Mouse (Mus musculus) midbrain, embryonic 11.5 days (tissue): Measurements from ENCODE around the gene Per3. TPM values are rescaled to one million over a fixed set of nuclear protein-coding genes. Genes with fewer than 3 reads are reported as not detected.

Experiments used
- ATAC-seq: fragments of 200-750 bp; cut with Nextera tagmentation; 2 replicates; pipeline ENCODE4 v1.8.0; 2017; ENCODE audit warnings: moderate TSS enrichment, moderate library complexity; ENCODE audit not compliant: low FRiP score
- DNase-seq: peaks from one replicate; pipeline ENCODE4 v3.0.0; 2015; ENCODE audit warnings: low spot score; ENCODE audit errors: missing footprints
- H3K27ac ChIP-seq: fragments of 300-500 bp; sonication (generic); 2 replicates; pipeline ENCODE4 v1.5.1; 2014; ENCODE audit warnings: low read depth, low read length
- H3K27me3 ChIP-seq: fragments of 300-500 bp; sonication (generic); 2 replicates; pipeline ENCODE4 v1.6.1; 2014; ENCODE audit warnings: mild to moderate bottlenecking, low read length, moderate library complexity, mixed read lengths; ENCODE audit not compliant: control insufficient read depth, insufficient read depth
- H3K36me3 ChIP-seq: fragments of 300-500 bp; sonication (generic); 2 replicates; pipeline ENCODE4 v1.6.1; 2014; ENCODE audit warnings: mild to moderate bottlenecking, low read length, moderate library complexity, mixed read lengths; ENCODE audit not compliant: control insufficient read depth, insufficient read depth
- H3K4me1 ChIP-seq: fragments of 300-500 bp; sonication (generic); 2 replicates; pipeline ENCODE4 v1.6.1; 2014; ENCODE audit warnings: low read length; ENCODE audit not compliant: control insufficient read depth, insufficient read depth
- H3K4me2 ChIP-seq: fragments of 300-500 bp; sonication (generic); 2 replicates; pipeline ENCODE4 v1.6.1; 2014; ENCODE audit warnings: mild to moderate bottlenecking, moderate library complexity
- H3K4me3 ChIP-seq: fragments of 300-500 bp; sonication (generic); 2 replicates; pipeline ENCODE4 v1.5.1; 2014; ENCODE audit warnings: low read depth, low read length
- H3K9ac ChIP-seq: fragments of 300-500 bp; sonication (generic); 2 replicates; pipeline ENCODE4 v1.6.1; 2014; ENCODE audit warnings: low read length
- H3K9me3 ChIP-seq: fragments of 300-500 bp; sonication (generic); 2 replicates; pipeline ENCODE4 v1.6.1; 2016; ENCODE audit warnings: low read length; ENCODE audit not compliant: control insufficient read depth
- WGBS: fragments of 180-500 bp; shearing (Covaris S2); extraction: QIAGEN DNeasy Blood & Tissue Kit; methylation state at CpG from one replicate; pipeline ENCODE4 v1.1.7; 2014; 5-methylcytosine and 5-hydroxymethylcytosine counted together
- polyA plus RNA-seq: library from polyadenylated mRNA; unstranded; fragments of >200 nt; fragmentation: Nextera tagmentation; extraction: Ambion mirVana; gene quantifications from 2 replicates; pipeline ENCODE4 v1.2.1, GENCODE M21; 2014

The Per3 gene
- polyA plus RNA-seq, 1 experiment from 2014 or later = 3.9 TPM

DNA sequence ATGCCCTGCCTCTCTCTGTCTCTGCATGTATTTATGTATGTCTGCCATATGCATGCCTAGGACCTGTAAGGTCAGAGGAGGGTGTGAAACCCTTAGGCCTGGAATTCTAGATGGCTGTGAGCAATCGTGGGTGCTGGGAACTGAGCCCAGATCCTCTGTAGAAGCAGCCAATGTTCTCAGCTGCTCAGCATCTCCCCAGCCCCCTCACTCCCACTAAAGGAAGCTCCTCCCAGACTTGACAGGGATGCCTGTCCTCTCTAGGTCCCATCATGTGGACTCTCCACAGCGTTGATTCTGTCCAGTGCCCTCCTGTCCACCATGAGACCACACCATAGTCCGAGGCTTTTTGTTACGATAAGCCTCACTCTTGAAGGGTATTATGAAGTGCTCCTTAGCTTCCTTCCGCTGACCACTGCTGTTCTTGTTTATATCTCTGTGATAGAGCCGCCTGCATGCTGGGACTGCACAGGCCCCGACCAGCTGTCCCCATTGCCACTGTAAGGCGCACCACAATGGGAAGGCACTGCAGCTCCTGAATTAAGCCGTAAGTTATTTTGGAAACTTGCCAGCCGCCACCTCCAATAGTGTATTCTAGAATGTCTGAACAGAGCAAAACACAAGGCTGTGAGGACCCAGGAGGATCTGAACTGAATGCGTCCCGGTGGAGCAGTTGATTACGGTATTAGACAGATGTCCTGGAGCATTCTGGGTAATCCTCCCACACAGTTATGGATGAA is 87.9 kb downstream of the Per3 start:
- ATAC-seq = no peak
- 76% methylated on average over 13 of the region's 13 CpGs for WGBS
- H3K4me1 ChIP-seq = no peaks in the 10 kb centered on the region
- no peak overlapping the region for H3K4me3 ChIP-seq
- H3K27me3 ChIP-seq = no peaks in the 10 kb centered on the region
- H3K27ac ChIP-seq = no peak overlapping the region
- H3K4me2 ChIP-seq = no peak overlapping the region
- no peaks in the 10 kb centered on the region for H3K36me3 ChIP-seq
- H3K9me3 ChIP-seq = no peaks in the 10 kb centered on the region
- DNase-seq = no peak
- H3K9ac ChIP-seq = no peak overlapping the region

Other genes starting within 250 kb of the Per3 start
- gene Errfi1, start 190.7 kb downstream of the Per3 start, polyA plus RNA-seq = 29.5 and 29.7 TPM in 2 replicates
- 383 and 406 TPM in 2 replicates for gene Park7, start 130.2 kb downstream of the Per3 start, polyA plus RNA-seq
- gene Tnfrsf9, start 130.1 kb downstream of the Per3 start, polyA plus RNA-seq = 0.18 and 0.30 TPM in 2 replicates
- gene Uts2, start 47.6 kb downstream of the Per3 start, polyA plus RNA-seq = not detected in 2 replicates
- gene Vamp3, start 13.3 kb upstream of the Per3 start, polyA plus RNA-seq = 80.3 and 87.9 TPM in 2 replicates
- not detected in 2 replicates for gene Gm13090, start 44.9 kb upstream of the Per3 start, polyA plus RNA-seq